Mouse (Mus musculus) Patski (cell line): ENCODE measurements around the gene Dclk2. TPM values are rescaled to one million over a fixed set of nuclear protein-coding genes. Genes with fewer than 3 reads are reported as not detected.

Source experiments
- ATAC-seq: fragments of 100-300 bp; one replicate; pipeline ENCODE4 v1.8.0; 2021
- CTCF ChIA-PET: fragments of 350-600 bp; sonication (Branson Sonifier 250); formaldehyde crosslinking; loops from one replicate; lab custom pipeline; 2022; ENCODE audit warnings: inconsistent platforms; lab: Charles Lee
- POLR2A ChIA-PET: fragments of 350-600 bp; sonication (Branson Sonifier 250); formaldehyde crosslinking; loops from one replicate; lab custom pipeline; 2022; ENCODE audit warnings: antibody characterized with exemption, inconsistent platforms; lab: Charles Lee
- DNase-seq: peaks from one replicate; pipeline ENCODE4 v3.0.0-alpha.2; 2011; ENCODE audit warnings: low read depth, low spot score
- H3K27me3 ChIP-seq: fragments of 371-371 bp; one replicate; pipeline ENCODE4 v1.5.1; 2021
- CTCF ChIP-seq: fragments of 100-300 bp; IDR thresholded peaks from one replicate; pipeline ENCODE4 v1.5.1; 2021
- in situ Hi-C: fragments of 300-500 bp; cut with MboI; formaldehyde crosslinking; loops from 3 replicates; pipeline ENCODE4 v1.11.1; 2018; ENCODE audit warnings: low pct_unique_long_range_greater_than_20kb, mixed read lengths
- polyA plus RNA-seq: library from polyadenylated mRNA; unstranded; gene quantifications from one replicate; pipeline ENCODE4 v1.2.3, GENCODE M21; 2021

Dclk2 gene
- polyA plus RNA-seq, 1 experiment from 2014 or later: 21.2 TPM

- ChIA-PET POLR2A (no interaction called here), CTCF (interaction anchor here (0.8 to 2.6 kb wide), 8 partner anchors 8 to 112 kb away, joined by 3 to 13 read pairs (median 3); no protein-coding TSS in a partner anchor)
- H3K27me3 ChIP-seq: no peaks in the 10 kb centered on the region
- TF ChIP-seq CTCF: peak; percentile 78
- DNase-seq (no peak), ATAC-seq (peak; percentile 18)
- in situ Hi-C loops: no loop called here
Observed at GRCm38 (mm10) chr3:86807750-86808467, 112.7 kb downstream of the Dclk2 start.

GRCm38 (mm10) chr3:86806834-86807233, 113.8 kb downstream of the Dclk2 start:
- POLR2A ChIA-PET: no interaction called here

GRCm38 (mm10) chr3:86804265-86804664, 116.4 kb downstream of the Dclk2 start:
- H3K27me3 ChIP-seq: no peaks in the 10 kb centered on the region
- ChIA-PET POLR2A (no interaction called here), CTCF (interaction anchor here (0.6 to 0.8 kb wide), 2 partner anchors 9 to 20 kb away, joined by 3 read pairs; no protein-coding TSS in a partner anchor)
- DNase-seq (no peak), ATAC-seq (no peak)
- TF ChIP-seq CTCF: no peak
- in situ Hi-C loops: no loop called here

More at GRCm38 (mm10) chr3:86806834-86807233, 113.8 kb downstream of the Dclk2 start:
- in situ Hi-C loops: no loop called here
- CTCF ChIA-PET: interaction anchor here (0.9 to 2.6 kb wide), 5 partner anchors 10 to 19 kb away, joined by 3 to 8 read pairs (median 3); no protein-coding TSS in a partner anchor
- no peak for ATAC-seq
- no peak for DNase-seq
- no peak for TF ChIP-seq CTCF
- no peaks in the 10 kb centered on the region for H3K27me3 ChIP-seq

GRCm38 (mm10) chr3:86802825-86803224, 117.8 kb downstream of the Dclk2 start:
- in situ Hi-C loops: no loop called here
- DNase-seq (no peak), ATAC-seq (no peak)
- POLR2A ChIA-PET: no interaction called here
- CTCF ChIA-PET: no interaction called here
- no peak for TF ChIP-seq CTCF
- H3K27me3 ChIP-seq: no peaks in the 10 kb centered on the region

- in situ Hi-C loops: no loop called here
- ATAC-seq (no peak), DNase-seq (no peak)
- ChIA-PET POLR2A (no interaction called here), CTCF (interaction anchor here (1.0 to 2.6 kb wide), 3 partner anchors 13 to 22 kb away, joined by 3 to 9 read pairs (median 5); no protein-coding TSS in a partner anchor)
- H3K27me3 ChIP-seq: no peaks in the 10 kb centered on the region
- TF ChIP-seq CTCF: no peak
Observed at GRCm38 (mm10) chr3:86800841-86801240, 119.8 kb downstream of the Dclk2 start.

GRCm38 (mm10) chr3:86799041-86799440, 121.6 kb downstream of the Dclk2 start:
- in situ Hi-C loops: no loop called here
- DNase-seq: no peak
- POLR2A ChIA-PET: no interaction called here
- no peaks in the 10 kb centered on the region for H3K27me3 ChIP-seq
- CTCF ChIA-PET: interaction anchor here (1.2 to 2.6 kb wide), 4 partner anchors 9 to 28 kb away, joined by 3 to 9 read pairs (median 6); no protein-coding TSS in a partner anchor
- no peak for TF ChIP-seq CTCF
- no peak for ATAC-seq

- ChIA-PET POLR2A (no interaction called here), CTCF (interaction anchor here (2.1 to 2.9 kb wide), 3 partner anchors 10 to 16 kb away, joined by 9 to 13 read pairs (median 9); no protein-coding TSS in a partner anchor)
- H3K27me3 ChIP-seq: no peaks in the 10 kb centered on the region
- no peak for DNase-seq
- no peak for ATAC-seq
- in situ Hi-C loops: no loop called here
- TF ChIP-seq CTCF: no peak
Observed at GRCm38 (mm10) chr3:86797871-86798460, 122.7 kb downstream of the Dclk2 start.

- in situ Hi-C loops: no loop called here
- ATAC-seq (no peak), DNase-seq (no peak)
- no peak for TF ChIP-seq CTCF
- POLR2A ChIA-PET: no interaction called here
- H3K27me3 ChIP-seq: no peaks in the 10 kb centered on the region
- CTCF ChIA-PET: interaction anchor here (2.1 to 3.6 kb wide), 4 partner anchors 9 to 17 kb away, joined by 9 to 15 read pairs (median 11); no protein-coding TSS in a partner anchor
Observed at GRCm38 (mm10) chr3:86796716-86797115, 123.9 kb downstream of the Dclk2 start.

- ATAC-seq: peak; percentile 14
- CTCF ChIA-PET: interaction anchor here (0.9 to 3.6 kb wide), 5 partner anchors 8 to 465 kb away, joined by 3 to 15 read pairs (median 3); no protein-coding TSS in a partner anchor
- H3K27me3 ChIP-seq: no peaks in the 10 kb centered on the region
- DNase-seq: peak; percentile 68
- in situ Hi-C loops: no loop called here
- POLR2A ChIA-PET: interaction anchor here (1.2 kb wide), 1 partner anchor 127 kb away, joined by 3 read pairs; the partner anchor contains the start of gene Dclk2
- TF ChIP-seq CTCF: no peak
Observed at GRCm38 (mm10) chr3:86793720-86794191, 126.9 kb downstream of the Dclk2 start.

GRCm38 (mm10) chr3:86793264-86793663, 127.4 kb downstream of the Dclk2 start:
- peak; percentile 81 for ATAC-seq
- ChIA-PET POLR2A (no interaction called here), CTCF (interaction anchor here (0.9 to 3.6 kb wide), 5 partner anchors 9 to 464 kb away, joined by 3 to 15 read pairs (median 3); no protein-coding TSS in a partner anchor)
- DNase-seq: peak; percentile 96
- no peaks in the 10 kb centered on the region for H3K27me3 ChIP-seq
- in situ Hi-C loops: no loop called here
- no peak for TF ChIP-seq CTCF
